Comparison of ENCODE assay signal across 8 mouse cellular contexts in genomic region chr19:4720671-4721244, GRCm38 (mm10). TPM values are rescaled to one million over a fixed set of nuclear protein-coding genes. Genes with fewer than 3 reads are reported as not detected.
DNase-seq lines count a peak whose midpoint lies in the region; ATAC-seq and TF ChIP-seq lines count a peak whose summit lies in the region.

No protein-coding gene starts in this region.

- H3K27me3 ChIP-seq in heart, embryonic 12.5 days (replicated peaks), result peaks cover 73% of the 10 kb centered on the region
- H3K27me3 ChIP-seq in embryonic facial prominence, embryonic 12.5 days, result peaks cover 7% of the 10 kb centered on the region; the same call in 1 of the 2 replicates
- 0 out of 2 replicates have a peak, but pooled peaks cover 4% of the 10 kb centered on the region for H3K27me3 ChIP-seq in limb, embryonic 13.5 days
- no peaks in the 10 kb centered on the region for H3K27me3 ChIP-seq in stomach, postnatal 0 days (ENCODE audit: control insufficient read depth, insufficient read depth, low read length)

- 0 out of 2 replicates have a peak overlapping the region, but pooled peaks have one; percentile 5 for H3K4me3 ChIP-seq in heart, embryonic 12.5 days
- H3K4me3 ChIP-seq in embryonic facial prominence, embryonic 12.5 days, result peak overlapping the region; percentile 18
- H3K4me3 ChIP-seq in limb, embryonic 13.5 days, result peak overlapping the region; percentile 21; the same call in 1 of the 2 replicates
- peak overlapping the region; percentile 27 for H3K4me3 ChIP-seq in stomach, postnatal 0 days (ENCODE audit: low read depth, low read length)

- 13% methylated on average over 11 of the region's 11 CpGs for WGBS in heart, embryonic 12.5 days
- 13% methylated on average over 11 of the region's 11 CpGs for WGBS in embryonic facial prominence, embryonic 12.5 days
- 20% methylated on average over 11 of the region's 11 CpGs for WGBS in limb, embryonic 13.5 days
- WGBS in stomach, postnatal 0 days, result 26% methylated on average over 11 of the region's 11 CpGs

- no peak overlapping the region for H3K9ac ChIP-seq in heart, embryonic 12.5 days
- no peak overlapping the region for H3K9ac ChIP-seq in embryonic facial prominence, embryonic 12.5 days
- no peak overlapping the region for H3K9ac ChIP-seq in limb, embryonic 13.5 days
- peak overlapping the region; percentile 43; the same call in 1 of the 2 replicates for H3K9ac ChIP-seq in stomach, postnatal 0 days (ENCODE audit: low read length)

- TF ChIP-seq CTCF in stomach, postnatal 0 days (IDR thresholded peaks at IDR 0.05; ENCODE audit: low read depth), result no peak

- TF ChIP-seq EP300 in stomach, postnatal 0 days (optimal IDR thresholded peaks at IDR 0.05), result no peak

- H3K9me3 ChIP-seq in heart, embryonic 12.5 days (replicated peaks), result no peaks in the 10 kb centered on the region
- H3K9me3 ChIP-seq in embryonic facial prominence, embryonic 12.5 days, result 0 out of 2 replicates have a peak, but pooled peaks cover 3% of the 10 kb centered on the region
- no peaks in the 10 kb centered on the region for H3K9me3 ChIP-seq in limb, embryonic 13.5 days
- H3K9me3 ChIP-seq in stomach, postnatal 0 days (ENCODE audit: control insufficient read depth, low read length), result no peaks in the 10 kb centered on the region

- ATAC-seq in heart, embryonic 12.5 days (ENCODE audit: insufficient number of reproducible peaks, low FRiP score), result no peak
- ATAC-seq in embryonic facial prominence, embryonic 12.5 days (ENCODE audit: insufficient number of reproducible peaks, insufficient read depth, low FRiP score, low TSS enrichment), result no peak
- ATAC-seq in limb, embryonic 13.5 days (ENCODE audit: low FRiP score, low read depth), result no peak
- peak; percentile 71 for ATAC-seq in stomach, postnatal 0 days (ENCODE audit: low FRiP score, low TSS enrichment)

- H3K4me2 ChIP-seq in heart, embryonic 12.5 days, result peak overlapping the region; percentile 32; the same call in 1 of the 2 replicates
- H3K4me2 ChIP-seq in embryonic facial prominence, embryonic 12.5 days (replicated peaks), result peak overlapping the region; percentile 30
- H3K4me2 ChIP-seq in limb, embryonic 13.5 days (replicated peaks), result peak overlapping the region; percentile 45
- H3K4me2 ChIP-seq in stomach, postnatal 0 days (replicated peaks; ENCODE audit: low read depth), result peak overlapping the region; percentile 49

- no peak overlapping the region for H3K27ac ChIP-seq in heart, embryonic 12.5 days (ENCODE audit: poor library complexity, severe bottlenecking)
- H3K27ac ChIP-seq in embryonic facial prominence, embryonic 12.5 days, result no peak overlapping the region
- no peak overlapping the region for H3K27ac ChIP-seq in limb, embryonic 13.5 days
- H3K27ac ChIP-seq in stomach, postnatal 0 days (replicated peaks), result peak overlapping the region; percentile 73

- no peak for DNase-seq in heart, adult 8-10 months (ENCODE audit: low spot score)
- DNase-seq in stomach, postnatal 0 days (ENCODE audit: low spot score), result peak; percentile 86
- DNase-seq in layer of hippocampus, adult 9-10 months (ENCODE audit: low spot score), result no peak
- DNase-seq in right cerebral cortex, postnatal 4 days, result no peak
- no peak for DNase-seq in thymus, postnatal 25 days

- no peaks in the 10 kb centered on the region for H3K36me3 ChIP-seq in heart, embryonic 12.5 days
- no peaks in the 10 kb centered on the region for H3K36me3 ChIP-seq in embryonic facial prominence, embryonic 12.5 days
- no peaks in the 10 kb centered on the region for H3K36me3 ChIP-seq in limb, embryonic 13.5 days
- H3K36me3 ChIP-seq in stomach, postnatal 0 days (ENCODE audit: control insufficient read depth, insufficient read depth, low read length), result no peaks in the 10 kb centered on the region

- peaks cover 5% of the 10 kb centered on the region for H3K4me1 ChIP-seq in heart, embryonic 12.5 days (replicated peaks)
- 0 out of 2 replicates have a peak, but pooled peaks cover 15% of the 10 kb centered on the region for H3K4me1 ChIP-seq in embryonic facial prominence, embryonic 12.5 days
- H3K4me1 ChIP-seq in limb, embryonic 13.5 days, result peaks cover 22% of the 10 kb centered on the region
- H3K4me1 ChIP-seq in stomach, postnatal 0 days (replicated peaks; ENCODE audit: control insufficient read depth, insufficient read depth), result no peaks in the 10 kb centered on the region

RNA-seq across cellular contexts. Expression of gene Sptbn2, which starts 9.8 kb away (rescaled TPM):
- 0.26 TPM in 2 replicates for polyA plus RNA-seq in heart, embryonic 12.5 days (2016; fragmentation: Nextera tagmentation; extraction: Ambion mirVana)
- under 1 TPM; 0.22 to 0.91 (median 0.50) TPM for total RNA-seq in heart, adult 8-10 months (2022)
- 5.2 and 6.1 TPM in 2 replicates for polyA plus RNA-seq in embryonic facial prominence, embryonic 12.5 days (2016; fragmentation: Nextera tagmentation; extraction: Ambion mirVana)
- 1.3 and 1.9 TPM in 2 replicates for polyA plus RNA-seq in limb, embryonic 13.5 days (2015; fragmentation: Nextera tagmentation; extraction: Ambion mirVana)
- polyA plus RNA-seq in stomach, postnatal 0 days (2015; fragmentation: Nextera tagmentation; extraction: Ambion mirVana), result 3.5 and 3.6 TPM in 2 replicates

RNA-seq across cellular contexts. Expression of gene Gm960, which starts 22.3 kb away (rescaled TPM):
- 1.2 and 2.0 TPM in 2 replicates for polyA plus RNA-seq in heart, embryonic 12.5 days (2016; fragmentation: Nextera tagmentation; extraction: Ambion mirVana)
- not detected for total RNA-seq in heart, adult 8-10 months (2022)
- polyA plus RNA-seq in embryonic facial prominence, embryonic 12.5 days (2016; fragmentation: Nextera tagmentation; extraction: Ambion mirVana), result 4.7 and 7.7 TPM in 2 replicates
- 7.1 and 7.6 TPM in 2 replicates for polyA plus RNA-seq in limb, embryonic 13.5 days (2015; fragmentation: Nextera tagmentation; extraction: Ambion mirVana)
- polyA plus RNA-seq in stomach, postnatal 0 days (2015; fragmentation: Nextera tagmentation; extraction: Ambion mirVana), result 1.7 and 2.3 TPM in 2 replicates

RNA-seq across cellular contexts. Expression of gene Rbm4b, which starts 35.5 kb away (rescaled TPM):
- 36.2 and 41.2 TPM in 2 replicates for polyA plus RNA-seq in heart, embryonic 12.5 days (2016; fragmentation: Nextera tagmentation; extraction: Ambion mirVana)
- total RNA-seq in heart, adult 8-10 months (2022), result 1 to 10 TPM; 5.4 to 8.1 (median 6.3) TPM
- 112 and 118 TPM in 2 replicates for polyA plus RNA-seq in embryonic facial prominence, embryonic 12.5 days (2016; fragmentation: Nextera tagmentation; extraction: Ambion mirVana)
- polyA plus RNA-seq in limb, embryonic 13.5 days (2015; fragmentation: Nextera tagmentation; extraction: Ambion mirVana), result 104 and 106 TPM in 2 replicates
- 17.6 and 19.3 TPM in 2 replicates for polyA plus RNA-seq in stomach, postnatal 0 days (2015; fragmentation: Nextera tagmentation; extraction: Ambion mirVana)
